Mouse (Mus musculus) heart, adult 9 months (tissue): ENCODE results near the gene Setd4.
"Not testable (repeated sequence)": the region's sequence is repeated elsewhere in the genome, so short reads cannot be mapped to it uniquely, and the experiment has no call there.

Experiments used
- DNase-seq, 2 experiments: peaks; one replicate each; pipeline ENCODE4 v3.0.0; 2022; ENCODE audit warnings: low spot score in 2 of 2

Gene Setd4

GRCm38 (mm10) chr16:93603439-93604212 is at the start of gene Setd4:
TSS of gene Setd4 (minus strand) at chr16:93604063.
- DNase-seq, result peak; percentile 94

- DNase-seq, result no peak
These were observed 44.7 kb upstream of the Setd4 start for GRCm38 (mm10) chr16:93648441-93649183.

- no peak for DNase-seq
These were observed 40.1 kb upstream of the Setd4 start for GRCm38 (mm10) chr16:93644006-93644405.

- DNase-seq, result no peak
These were observed 24.0 kb upstream of the Setd4 start, which contains the start of gene Gm5678 for GRCm38 (mm10) chr16:93627761-93628400. TSS of gene Gm5678 (plus strand) at chr16:93628097.

GRCm38 (mm10) chr16:93626745-93627144 is 22.9 kb upstream of the Setd4 start:
- DNase-seq, result no peak

GRCm38 (mm10) chr16:93624671-93625070 is 20.8 kb upstream of the Setd4 start:
- DNase-seq, result no peak

GRCm38 (mm10) chr16:93623759-93624158 is 19.9 kb upstream of the Setd4 start:
- not testable (repeated sequence) for DNase-seq

GRCm38 (mm10) chr16:93615118-93615870 is 11.4 kb upstream of the Setd4 start:
- DNase-seq, result peak in 1 of 2 experiments; percentile 41

- no peak for DNase-seq
These were observed 7.1 kb upstream of the Setd4 start for GRCm38 (mm10) chr16:93610961-93611360.

- DNase-seq, result no peak
These were observed 5.9 kb upstream of the Setd4 start for GRCm38 (mm10) chr16:93609796-93610195.

GRCm38 (mm10) chr16:93608731-93609130 is 4.9 kb upstream of the Setd4 start:
- DNase-seq, result no peak

GRCm38 (mm10) chr16:93607669-93608101 is 3.8 kb upstream of the Setd4 start:
- peak; percentile 79 to 87 for DNase-seq

- no peak for DNase-seq
These were observed 2.3 kb upstream of the Setd4 start for GRCm38 (mm10) chr16:93606146-93606545.

GRCm38 (mm10) chr16:93605553-93605952 is 1.7 kb upstream of the Setd4 start, which contains the start of gene Cbr1:
TSS of gene Cbr1 (plus strand) at chr16:93605853.
- no peak for DNase-seq

- no peak for DNase-seq
These were observed 662 bp upstream of the Setd4 start for GRCm38 (mm10) chr16:93604481-93604969.

- no peak for DNase-seq
These were observed 4.4 kb downstream of the Setd4 start for GRCm38 (mm10) chr16:93599461-93599860.

- no peak for DNase-seq
These were observed 6.3 kb downstream of the Setd4 start for GRCm38 (mm10) chr16:93597551-93597950.

- no peak for DNase-seq
These were observed 7.1 kb downstream of the Setd4 start for GRCm38 (mm10) chr16:93596807-93597206.

- DNase-seq, result no peak
These were observed 8.1 kb downstream of the Setd4 start for GRCm38 (mm10) chr16:93595766-93596165.

- DNase-seq, result no peak
These were observed 9.4 kb downstream of the Setd4 start for GRCm38 (mm10) chr16:93594448-93594847.

GRCm38 (mm10) chr16:93593406-93593805 is 10.5 kb downstream of the Setd4 start:
- DNase-seq, result no peak
